ENCODE assay signal across 14 mouse cellular contexts in genomic region chr7:67479168-67479567, GRCm38 (mm10).
DNase-seq lines count a peak whose midpoint lies in the region; ATAC-seq and TF ChIP-seq lines count a peak whose summit lies in the region.
"Had no signal": no experiment of that assay in that cellular context is flagged by ENCODE, and none has a peak within 500 bp of the region (broad histone marks: within the 10 kb centered on the region; RNA-seq: fewer than 3 reads in every experiment).

No protein-coding gene starts in this region.

- H3K4me3 ChIP-seq in heart, embryonic 13.5 days: no peak overlapping the region
- H3K4me3 ChIP-seq in midbrain, embryonic 15.5 days: no peak overlapping the region
- no peak overlapping the region for H3K4me3 ChIP-seq in midbrain, embryonic 11.5 days (ENCODE audit: low read depth, low read length)
- no peak overlapping the region for H3K4me3 ChIP-seq in hindbrain, postnatal 0 days (ENCODE audit: low read length)
- H3K4me3 ChIP-seq in olfactory bulb, adult 2 months (ENCODE audit: insufficient read depth, low read depth, low read length): no peak overlapping the region
- H3K4me3 ChIP-seq: heart, adult 2 months had no signal

- 66% methylated on average over 5 of the region's 5 CpGs for WGBS in heart, embryonic 13.5 days
- 61% methylated on average over 5 of the region's 5 CpGs for WGBS in midbrain, embryonic 15.5 days
- 73% methylated on average over 5 of the region's 5 CpGs for WGBS in midbrain, embryonic 11.5 days
- WGBS in hindbrain, postnatal 0 days: 58% methylated on average over 5 of the region's 5 CpGs
- 83% methylated on average over 5 of the region's 5 CpGs for WGBS in olfactory bulb, adult 2 months

- peaks cover 47% of the 10 kb centered on the region for H3K4me1 ChIP-seq in heart, embryonic 13.5 days
- H3K4me1 ChIP-seq in midbrain, embryonic 15.5 days: peaks cover 10% of the 10 kb centered on the region
- no peaks in the 10 kb centered on the region for H3K4me1 ChIP-seq in midbrain, embryonic 11.5 days (ENCODE audit: control insufficient read depth, insufficient read depth, low read length)
- peaks cover 11% of the 10 kb centered on the region; the same call in 1 of the 2 replicates for H3K4me1 ChIP-seq in hindbrain, postnatal 0 days (ENCODE audit: insufficient read depth, low read length)
- peaks cover 47% of the 10 kb centered on the region for H3K4me1 ChIP-seq in olfactory bulb, adult 2 months (ENCODE audit: control insufficient read depth, insufficient read depth, low read length)

- H3K27me3 ChIP-seq in heart, embryonic 13.5 days (replicated peaks): no peaks in the 10 kb centered on the region
- H3K27me3 ChIP-seq in midbrain, embryonic 15.5 days (replicated peaks): no peaks in the 10 kb centered on the region
- H3K27me3 ChIP-seq in midbrain, embryonic 11.5 days (ENCODE audit: control insufficient read depth, insufficient read depth, low read length): no peaks in the 10 kb centered on the region
- H3K27me3 ChIP-seq in hindbrain, postnatal 0 days (ENCODE audit: insufficient read depth, low read length): no peaks in the 10 kb centered on the region

- TF ChIP-seq CTCF in hindbrain, postnatal 0 days (IDR thresholded peaks at IDR 0.05; ENCODE audit: low read depth): no peak
- no peak for TF ChIP-seq CTCF in olfactory bulb, adult 2 months (IDR thresholded peaks at IDR 0.05; ENCODE audit: insufficient read depth, low read depth, low read length)

- no peak for TF ChIP-seq POLR2A in olfactory bulb, adult 2 months (IDR thresholded peaks at IDR 0.05; ENCODE audit: insufficient read depth, low read depth, low read length)

- H3K9ac ChIP-seq in heart, embryonic 13.5 days: peak overlapping the region; percentile 24
- no peak overlapping the region for H3K9ac ChIP-seq in midbrain, embryonic 15.5 days
- H3K9ac ChIP-seq in midbrain, embryonic 11.5 days (ENCODE audit: low read length): no peak overlapping the region
- no peak overlapping the region for H3K9ac ChIP-seq in hindbrain, postnatal 0 days (replicated peaks; ENCODE audit: low read length)

- H3K27ac ChIP-seq in heart, embryonic 13.5 days (replicated peaks): no peak overlapping the region
- 0 out of 2 replicates have a peak overlapping the region, but pooled peaks have one; percentile 16 for H3K27ac ChIP-seq in midbrain, embryonic 15.5 days
- no peak overlapping the region for H3K27ac ChIP-seq in midbrain, embryonic 11.5 days (ENCODE audit: low read depth, low read length)
- H3K27ac ChIP-seq in hindbrain, postnatal 0 days: 0 out of 2 replicates have a peak overlapping the region, but pooled peaks have one; percentile 21
- H3K27ac ChIP-seq in olfactory bulb, adult 2 months (ENCODE audit: insufficient read depth, low read depth, low read length): peak overlapping the region; percentile 89; the same call in 1 of the 2 replicates
- H3K27ac ChIP-seq: heart, adult 2 months; stomach, postnatal 0 days had no signal

- H3K4me2 ChIP-seq in heart, embryonic 13.5 days: no peak overlapping the region
- no peak overlapping the region for H3K4me2 ChIP-seq in midbrain, embryonic 15.5 days
- H3K4me2 ChIP-seq in midbrain, embryonic 11.5 days: no peak overlapping the region
- H3K4me2 ChIP-seq in hindbrain, postnatal 0 days (ENCODE audit: low read depth, low read length): no peak overlapping the region

- no peak for ATAC-seq in heart, embryonic 13.5 days (ENCODE audit: extremely low read depth, insufficient number of reproducible peaks, low FRiP score, low TSS enrichment)
- 0 out of 2 replicates have a peak, but pooled peaks have one; percentile 14 for ATAC-seq in midbrain, embryonic 15.5 days (replicated peaks)
- ATAC-seq in midbrain, embryonic 11.5 days (ENCODE audit: low FRiP score): no peak; the same call in 1 of the 2 replicates
- peak; percentile 6; the same call in 1 of the 2 replicates for ATAC-seq in hindbrain, postnatal 0 days
- ATAC-seq: CD4-positive, CD25-positive, alpha-beta regulatory T cell, adult 4 months; inflammation-experienced regulatory T-cells, adult 6 months had no signal

- no peaks in the 10 kb centered on the region for H3K9me3 ChIP-seq in heart, embryonic 13.5 days
- H3K9me3 ChIP-seq in midbrain, embryonic 15.5 days: no peaks in the 10 kb centered on the region
- H3K9me3 ChIP-seq in midbrain, embryonic 11.5 days (ENCODE audit: control insufficient read depth, low read length): no peaks in the 10 kb centered on the region
- no peaks in the 10 kb centered on the region for H3K9me3 ChIP-seq in hindbrain, postnatal 0 days (ENCODE audit: low read length)

- no peaks in the 10 kb centered on the region for H3K36me3 ChIP-seq in heart, embryonic 13.5 days
- H3K36me3 ChIP-seq in midbrain, embryonic 15.5 days (replicated peaks): no peaks in the 10 kb centered on the region
- H3K36me3 ChIP-seq in midbrain, embryonic 11.5 days (ENCODE audit: control insufficient read depth, insufficient read depth, low read length): no peaks in the 10 kb centered on the region
- H3K36me3 ChIP-seq in hindbrain, postnatal 0 days (ENCODE audit: insufficient read depth, low read length): no peaks in the 10 kb centered on the region

- no peak for DNase-seq in heart, adult 9 months (ENCODE audit: low spot score in 2 of 2)
- DNase-seq in midbrain, embryonic 11.5 days (ENCODE audit: low spot score, missing footprints): no peak
- DNase-seq in hindbrain, postnatal 0 days (ENCODE audit: low spot score): peak; percentile 6
- no peak for DNase-seq in layer of hippocampus, adult 11-12 months (ENCODE audit: low spot score)
- DNase-seq: cerebellum, adult 11 months; kidney, postnatal 4 days; lung, adult 18-20 months had no signal

Comparison
In these comparisons a context has a peak if more than half of its experiments do, and no peak if none do; other contexts are left out.
1. ATAC-seq: peak in midbrain, embryonic 15.5 days (single experiment) and hindbrain, postnatal 0 days (single experiment); none in heart, embryonic 13.5 days (single experiment) and midbrain, embryonic 11.5 days (single experiment).
2. H3K27ac ChIP-seq: peak in midbrain, embryonic 15.5 days (single experiment), hindbrain, postnatal 0 days (single experiment) and olfactory bulb, adult 2 months (single experiment); none in heart, embryonic 13.5 days (single experiment) and midbrain, embryonic 11.5 days (single experiment).